Mouse (Mus musculus) gastrocnemius, postnatal 14 days (tissue): ENCODE results near the gene C1d. TPM values are rescaled to one million over a fixed set of nuclear protein-coding genes. Genes with fewer than 3 reads are reported as not detected.

ENCODE experiments used
- total RNA-seq, 2 experiments: library from RNA; stranded (reverse); gene quantifications; 2 replicates each; pipeline ENCODE4 v1.2.3; 2021

Gene C1d
- total RNA-seq, 2 experiments from 2014 or later = 31.9 to 39.3 TPM

Other genes with a start within 250 kb of the C1d start
- gene Cnrip1, start 206.0 kb upstream of the C1d start, total RNA-seq = 1 to 10 TPM; 6.9 to 7.7 TPM
- gene Plek, start 205.2 kb upstream of the C1d start, total RNA-seq = 1 to 10 TPM; 1.6 to 1.9 TPM
- gene Ppp3r1, start 98.3 kb upstream of the C1d start, total RNA-seq = 100 to 1,000 TPM; 164 to 178 TPM
- 1 to 10 TPM; 5.0 to 6.6 TPM for gene Wdr92, start 75.5 kb upstream of the C1d start, total RNA-seq
- 10 to 100 TPM; 43.3 to 45.4 TPM for gene Pno1, start 46.0 kb upstream of the C1d start, total RNA-seq